Mouse (Mus musculus) yolk sac, embryonic 10.5 days (tissue): ENCODE data around the gene Ngly1.
A peak's percentile ranks its signal among the peaks of the same experiment; 100 is the strongest.

Experiments
- DNase-seq: peaks from one replicate; pipeline ENCODE4 v3.0.0-alpha.2; 2017; ENCODE audit warnings: low spot score

Gene Ngly1

GRCm38 (mm10) chr14:16329756-16330155, 80.7 kb downstream of the Ngly1 start:
- peak; percentile 0 for DNase-seq

DNA sequence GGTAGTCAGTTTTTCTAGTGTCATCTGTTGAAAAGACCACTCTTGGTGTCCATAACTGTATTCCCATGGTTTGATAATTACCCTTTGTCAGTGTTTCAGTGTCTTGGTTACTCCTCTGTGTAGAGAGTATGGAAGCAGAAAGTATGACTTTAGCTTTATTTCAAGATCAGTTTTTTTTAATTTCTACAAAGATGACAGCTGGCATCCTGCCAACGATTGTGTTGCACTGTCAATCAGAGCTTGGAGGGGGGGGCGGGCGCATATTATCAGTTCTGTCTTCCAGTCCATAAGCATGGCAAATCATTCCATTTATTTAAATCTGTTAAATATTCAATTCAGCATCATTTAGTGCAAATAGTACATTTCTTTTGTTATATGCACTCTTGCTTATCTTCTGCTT, 85.2 kb downstream of the Ngly1 start:
- DNase-seq, result no peak

DNA sequence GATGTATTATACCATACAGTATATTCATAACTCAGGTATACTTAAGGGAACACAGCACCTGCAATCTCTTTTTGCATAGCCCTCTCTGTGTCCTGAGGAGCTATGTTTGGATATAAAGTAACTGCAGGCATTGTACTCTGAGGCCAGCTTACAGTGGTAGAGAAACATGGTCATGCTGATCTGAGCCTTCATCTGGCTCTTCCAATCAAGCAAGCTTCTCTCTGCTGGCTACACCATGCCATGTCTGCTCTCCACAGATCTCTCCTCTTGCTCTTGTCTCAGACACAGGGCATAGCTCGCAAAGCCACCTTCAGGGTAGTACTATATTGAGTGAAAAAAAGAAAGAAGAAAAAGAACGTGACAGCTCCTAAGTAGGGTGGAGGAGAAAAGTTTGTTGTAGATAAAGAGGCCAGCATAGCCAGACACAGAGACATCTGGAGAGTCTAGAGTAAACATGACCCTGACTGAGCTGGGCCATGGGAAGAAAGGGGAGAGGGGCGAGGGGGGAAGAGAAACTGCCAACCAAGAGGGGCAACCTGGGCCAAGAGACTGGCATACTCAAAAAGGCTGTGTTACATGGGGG, 86.8 kb downstream of the Ngly1 start:
- DNase-seq, result peak; percentile 6

- DNase-seq, result no peak
These were observed 98.4 kb downstream of the Ngly1 start for GRCm38 (mm10) chr14:16347505-16347904.

GRCm38 (mm10) chr14:16359704-16360103, 110.6 kb downstream of the Ngly1 start:
- DNase-seq, result no peak
